Mouse (Mus musculus) liver, embryonic 15.5 days (tissue): ENCODE data around the gene Cyb5rl. TPM values are rescaled to one million over a fixed set of nuclear protein-coding genes. Genes with fewer than 3 reads are reported as not detected.

Source experiments
- ATAC-seq: fragments of 200-750 bp; cut with Nextera tagmentation; 2 replicates; pipeline ENCODE4 v1.8.0; 2017; ENCODE audit warnings: moderate number of reproducible peaks, mild to moderate bottlenecking, moderate library complexity; ENCODE audit not compliant: insufficient read depth
- H3K27ac ChIP-seq: fragments of 300-500 bp; sonication (generic); replicated peaks from 2 replicates; pipeline ENCODE4 v1.5.1; 2015; ENCODE audit warnings: mild to moderate bottlenecking, inconsistent platforms
- H3K27me3 ChIP-seq: fragments of 300-500 bp; sonication (generic); 2 replicates; pipeline ENCODE4 v1.6.1; 2015; ENCODE audit warnings: mild to moderate bottlenecking, inconsistent platforms
- H3K36me3 ChIP-seq: fragments of 300-500 bp; sonication (generic); replicated peaks from 2 replicates; pipeline ENCODE4 v1.6.1; 2015; ENCODE audit warnings: moderate library complexity, mild to moderate bottlenecking, inconsistent platforms
- H3K4me1 ChIP-seq: fragments of 300-500 bp; sonication (generic); replicated peaks from 2 replicates; pipeline ENCODE4 v1.6.1; 2015; ENCODE audit warnings: inconsistent platforms
- H3K4me2 ChIP-seq: fragments of 300-500 bp; sonication (generic); 2 replicates; pipeline ENCODE4 v1.6.1; 2015; ENCODE audit warnings: moderate library complexity, mild to moderate bottlenecking, inconsistent platforms
- H3K4me3 ChIP-seq: fragments of 300-500 bp; sonication (generic); replicated peaks from 2 replicates; pipeline ENCODE4 v1.5.1; 2015; ENCODE audit warnings: mild to moderate bottlenecking, inconsistent platforms
- H3K9ac ChIP-seq: fragments of 300-500 bp; sonication (generic); 2 replicates; pipeline ENCODE4 v1.6.1; 2015; ENCODE audit warnings: moderate library complexity, mild to moderate bottlenecking, inconsistent platforms
- H3K9me3 ChIP-seq: fragments of 300-500 bp; sonication (generic); replicated peaks from 2 replicates; pipeline ENCODE4 v1.6.1; 2016; ENCODE audit warnings: inconsistent platforms
- WGBS: fragments of 180-500 bp; shearing (Covaris S2); methylation state at CpG from one replicate; pipeline ENCODE4 v1.1.7; 2015; ENCODE audit warnings: mixed read lengths; ENCODE audit not compliant: insufficient replicate concordance; 5-methylcytosine and 5-hydroxymethylcytosine counted together
- polyA plus RNA-seq: library from polyadenylated mRNA; unstranded; fragments of >200 nt; fragmentation: Nextera tagmentation; extraction: Ambion mirVana; gene quantifications from 2 replicates; pipeline ENCODE4 v1.2.1, GENCODE M21; 2015

Gene Cyb5rl
- polyA plus RNA-seq, 1 experiment from 2014 or later = 1.4 TPM

DNA sequence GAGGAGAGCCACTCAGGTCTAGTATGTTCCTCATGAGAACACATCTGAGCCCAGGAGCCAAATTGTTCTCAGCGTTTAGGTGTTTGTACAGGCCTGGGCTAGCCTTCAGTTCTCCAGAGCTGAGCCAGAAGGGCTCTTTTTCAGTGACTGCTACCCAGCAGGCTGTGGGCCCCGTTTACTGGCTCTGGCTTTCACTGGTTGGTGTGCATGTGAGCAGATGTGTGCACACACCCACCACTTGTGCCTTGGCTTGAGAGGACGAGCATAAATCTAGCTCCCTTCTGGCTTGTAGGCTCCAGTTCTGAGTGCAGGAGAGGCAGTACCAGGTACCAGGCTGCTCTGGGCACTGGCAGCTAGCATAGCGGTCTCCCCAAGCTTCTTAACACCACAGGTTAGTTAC, 28.5 kb upstream of the Cyb5rl start:
- peaks cover 89% of the 10 kb centered on the region for H3K36me3 ChIP-seq
- no peak overlapping the region for H3K4me3 ChIP-seq
- no peak for ATAC-seq
- H3K9me3 ChIP-seq = no peaks in the 10 kb centered on the region
- no peak overlapping the region for H3K9ac ChIP-seq
- H3K4me1 ChIP-seq = no peaks in the 10 kb centered on the region
- no peaks in the 10 kb centered on the region for H3K27me3 ChIP-seq
- no peak overlapping the region for H3K27ac ChIP-seq
- no peak overlapping the region for H3K4me2 ChIP-seq
- WGBS = 83% methylated on average over 4 of the region's 4 CpGs

DNA sequence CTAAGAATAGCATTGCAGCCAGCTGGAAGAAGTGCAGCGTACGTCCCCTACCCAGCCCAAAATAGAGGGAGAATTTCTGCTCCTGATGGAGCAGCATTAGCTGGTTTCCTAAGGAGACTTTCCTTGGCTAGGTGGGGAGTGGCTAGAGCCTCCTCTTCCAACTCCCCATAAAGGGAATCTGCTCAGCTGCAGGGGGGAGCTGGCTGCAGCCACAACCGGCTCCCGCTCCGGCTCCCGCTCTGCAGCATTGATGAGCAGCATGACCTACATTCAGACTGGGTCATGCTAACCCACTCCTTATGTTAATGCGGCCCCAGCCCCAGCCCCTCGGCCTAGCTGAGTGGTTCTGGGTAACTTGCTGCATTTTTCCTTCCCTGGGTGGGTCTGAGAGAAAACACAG, 27.5 kb upstream of the Cyb5rl start:
- peaks cover 90% of the 10 kb centered on the region for H3K36me3 ChIP-seq
- 85% methylated on average over 8 of the region's 8 CpGs for WGBS
- H3K9me3 ChIP-seq = no peaks in the 10 kb centered on the region
- no peaks in the 10 kb centered on the region for H3K27me3 ChIP-seq
- no peak overlapping the region for H3K9ac ChIP-seq
- no peak overlapping the region for H3K4me2 ChIP-seq
- ATAC-seq = no peak
- no peak overlapping the region for H3K27ac ChIP-seq
- no peak overlapping the region for H3K4me3 ChIP-seq
- H3K4me1 ChIP-seq = no peaks in the 10 kb centered on the region

DNA sequence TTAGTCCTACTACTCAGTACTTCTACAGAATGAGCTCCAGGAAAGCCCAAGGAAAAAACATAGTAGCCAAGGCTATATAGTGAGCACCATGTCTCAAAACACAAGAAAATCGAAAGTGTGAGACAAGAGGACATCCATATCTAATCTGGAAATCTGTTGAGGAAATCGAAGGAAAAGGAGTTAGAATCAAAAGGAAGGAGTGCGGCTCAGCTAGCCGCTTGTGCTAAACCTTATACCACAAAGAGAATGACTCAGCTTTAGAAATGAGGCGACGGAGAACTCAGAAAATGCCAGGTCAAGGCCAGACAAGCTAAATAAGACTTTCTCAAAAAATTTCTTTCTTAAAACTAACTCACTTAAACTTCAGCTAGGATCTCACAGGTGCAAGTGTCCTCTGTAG, 24.5 kb upstream of the Cyb5rl start:
- WGBS = 56% methylated on average over 6 of the region's 6 CpGs
- no peaks in the 10 kb centered on the region for H3K4me1 ChIP-seq
- ATAC-seq = no peak
- H3K4me2 ChIP-seq = no peak overlapping the region
- H3K4me3 ChIP-seq = no peak overlapping the region
- H3K9ac ChIP-seq = no peak overlapping the region
- peaks cover 95% of the 10 kb centered on the region for H3K36me3 ChIP-seq
- H3K27ac ChIP-seq = no peak overlapping the region
- no peaks in the 10 kb centered on the region for H3K9me3 ChIP-seq
- no peaks in the 10 kb centered on the region for H3K27me3 ChIP-seq

DNA sequence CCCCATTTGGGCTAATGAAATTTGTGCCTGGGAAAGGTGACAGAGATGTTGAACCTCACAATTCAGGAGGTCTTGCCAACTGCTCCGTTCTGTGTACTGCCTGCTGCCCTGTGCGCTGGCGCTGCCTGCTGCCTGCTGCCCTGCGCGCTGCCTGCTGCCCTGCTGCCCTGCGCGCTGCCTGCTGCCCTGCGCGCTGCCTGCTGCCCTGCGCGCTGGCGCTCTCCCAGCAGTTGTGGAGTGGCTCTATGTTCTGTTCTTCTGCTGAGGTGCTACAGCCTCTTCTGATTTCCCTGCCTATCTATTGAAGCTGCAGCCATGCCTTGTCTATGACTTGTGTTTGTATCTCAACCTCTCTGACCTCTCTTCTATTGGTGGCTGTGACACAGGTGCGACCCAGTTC, 21.6 kb upstream of the Cyb5rl start:
- no peak overlapping the region for H3K4me2 ChIP-seq
- 96% methylated on average over 13 of the region's 13 CpGs for WGBS
- ATAC-seq = no peak

DNA sequence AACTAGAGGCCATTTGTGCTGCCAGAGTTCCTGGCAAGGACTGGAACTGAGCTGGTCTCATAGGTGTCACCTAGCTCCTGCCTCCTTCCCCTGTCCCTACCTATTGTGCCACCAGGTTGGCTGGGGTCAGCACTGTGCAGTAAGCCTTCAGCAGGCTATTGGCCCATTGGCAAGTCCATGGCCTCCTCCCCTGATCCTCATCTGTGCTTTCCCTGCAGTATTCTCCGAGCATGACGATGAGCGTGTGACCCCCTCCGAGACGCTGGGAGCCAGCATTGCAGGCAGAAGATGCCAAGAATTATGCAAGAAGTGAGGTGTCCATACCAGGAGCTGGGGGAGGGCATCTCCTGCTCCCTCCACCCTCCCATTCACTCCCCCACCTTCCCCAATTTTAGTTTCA, 19.0 kb upstream of the Cyb5rl start:
- Histone ChIP-seq H3K4me2 (no peak overlapping the region), H3K4me1 (no peaks in the 10 kb centered on the region), H3K9me3 (no peaks in the 10 kb centered on the region), H3K9ac (no peak overlapping the region), H3K27me3 (no peaks in the 10 kb centered on the region), H3K36me3 (peaks cover 65% of the 10 kb centered on the region), H3K4me3 (no peak overlapping the region), H3K27ac (no peak overlapping the region)
- ATAC-seq = no peak
- 89% methylated on average over 5 of the region's 5 CpGs for WGBS

More for the DNA sequence above, 21.6 kb upstream of the Cyb5rl start:
- H3K4me3 ChIP-seq = no peak overlapping the region
- peaks cover 90% of the 10 kb centered on the region for H3K36me3 ChIP-seq
- H3K9me3 ChIP-seq = no peaks in the 10 kb centered on the region
- H3K4me1 ChIP-seq = no peaks in the 10 kb centered on the region
- no peaks in the 10 kb centered on the region for H3K27me3 ChIP-seq
- H3K27ac ChIP-seq = no peak overlapping the region
- H3K9ac ChIP-seq = no peak overlapping the region

DNA sequence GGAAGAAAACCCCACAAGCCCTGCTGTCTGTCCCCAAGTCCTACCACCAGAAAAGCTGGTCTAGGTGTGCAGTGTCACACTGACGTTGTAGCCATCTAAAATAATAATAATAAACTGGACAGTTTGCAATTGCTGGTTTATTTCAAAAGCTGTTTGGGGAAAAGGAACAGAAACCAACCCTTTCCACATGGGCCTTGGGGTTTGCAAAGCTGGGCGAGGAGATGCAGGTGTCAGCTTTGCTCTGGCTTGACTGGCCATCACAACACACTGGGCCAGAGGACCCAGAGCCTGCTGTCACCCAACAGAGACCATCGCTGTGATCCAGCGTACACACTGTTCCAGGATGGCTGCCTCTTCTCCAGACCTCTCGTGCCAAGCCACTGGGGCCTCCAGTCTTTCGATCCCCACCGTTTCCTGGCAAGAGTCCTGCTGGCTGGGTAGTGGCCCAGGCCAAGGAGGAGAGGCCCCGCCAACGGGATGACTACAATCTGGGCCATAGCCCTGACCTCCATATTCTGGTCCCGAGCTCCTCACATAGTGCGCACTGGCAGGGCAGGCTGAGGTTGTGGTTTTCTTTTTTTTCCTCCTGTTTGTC, 18.1 kb upstream of the Cyb5rl start:
- Histone ChIP-seq H3K9ac (no peak overlapping the region), H3K4me2 (no peak overlapping the region), H3K27ac (no peak overlapping the region), H3K27me3 (no peaks in the 10 kb centered on the region), H3K36me3 (peaks cover 60% of the 10 kb centered on the region), H3K9me3 (no peaks in the 10 kb centered on the region), H3K4me1 (no peaks in the 10 kb centered on the region), H3K4me3 (no peak overlapping the region)
- ATAC-seq = no peak
- WGBS = 83% methylated on average over 11 of the region's 11 CpGs

DNA sequence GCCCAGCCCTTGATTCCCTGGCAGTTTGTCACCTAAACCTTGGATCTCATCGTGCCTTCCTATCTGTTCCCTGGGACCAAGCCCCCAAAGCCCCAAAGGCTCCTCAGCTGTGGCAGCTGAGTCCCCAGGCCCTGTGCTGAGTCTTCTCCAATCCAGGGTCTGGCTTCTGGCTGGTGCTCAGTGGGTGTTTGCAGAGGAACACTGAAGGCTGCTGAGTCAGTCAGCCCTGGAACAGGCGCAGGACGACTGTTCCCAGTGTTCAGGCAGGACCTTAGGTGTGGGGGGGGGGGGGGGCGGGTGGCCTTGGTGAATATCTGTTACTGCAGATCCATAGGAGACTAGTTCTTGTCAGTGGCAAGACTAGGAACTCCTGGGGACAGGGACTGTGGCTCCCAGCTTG, 14.9 kb upstream of the Cyb5rl start:
- H3K4me3 ChIP-seq = no peak overlapping the region
- no peaks in the 10 kb centered on the region for H3K9me3 ChIP-seq
- H3K27me3 ChIP-seq = no peaks in the 10 kb centered on the region
- peaks cover 34% of the 10 kb centered on the region for H3K36me3 ChIP-seq
- no peaks in the 10 kb centered on the region; the same call in 1 of the 2 replicates for H3K4me1 ChIP-seq
- H3K27ac ChIP-seq = no peak overlapping the region
- WGBS = 53% methylated on average over 4 of the region's 4 CpGs
- no peak for ATAC-seq
- H3K4me2 ChIP-seq = no peak overlapping the region
- no peak overlapping the region for H3K9ac ChIP-seq

DNA sequence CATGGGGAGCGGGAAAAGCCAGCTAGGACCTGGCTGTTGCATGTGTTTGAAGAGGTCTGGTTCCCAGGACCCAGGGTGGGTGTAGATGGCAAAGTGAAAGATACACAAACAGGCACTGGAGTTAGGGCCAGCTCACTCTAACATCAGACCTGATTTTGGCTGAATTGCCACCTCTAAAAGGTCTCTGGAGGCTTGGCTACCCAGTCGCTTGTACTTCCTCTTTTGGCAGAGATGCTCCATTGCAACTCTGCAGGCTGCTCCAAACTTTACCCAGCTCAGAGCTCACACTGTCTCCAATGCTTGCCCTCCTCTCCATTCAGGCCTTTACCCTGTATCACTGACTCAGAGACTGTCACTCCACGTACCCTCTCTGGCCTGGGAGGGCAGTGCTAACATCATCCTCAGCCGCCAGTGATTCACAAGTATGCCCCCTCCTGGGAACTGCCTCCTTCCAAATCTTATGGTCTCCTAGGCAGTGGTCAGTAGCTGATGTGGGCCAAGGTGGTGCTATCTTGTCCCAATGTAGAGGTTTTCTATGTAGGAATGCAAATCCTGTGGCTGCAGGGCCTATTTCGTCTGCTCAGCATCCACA, 13.7 kb upstream of the Cyb5rl start:
- Histone ChIP-seq H3K27ac (no peak overlapping the region), H3K4me1 (no peaks in the 10 kb centered on the region; the same call in 1 of the 2 replicates), H3K9me3 (no peaks in the 10 kb centered on the region), H3K4me3 (no peak overlapping the region), H3K27me3 (no peaks in the 10 kb centered on the region), H3K36me3 (peaks cover 34% of the 10 kb centered on the region), H3K4me2 (no peak overlapping the region), H3K9ac (no peak overlapping the region)
- no peak for ATAC-seq
- 49% methylated on average over 5 of the region's 5 CpGs for WGBS

DNA sequence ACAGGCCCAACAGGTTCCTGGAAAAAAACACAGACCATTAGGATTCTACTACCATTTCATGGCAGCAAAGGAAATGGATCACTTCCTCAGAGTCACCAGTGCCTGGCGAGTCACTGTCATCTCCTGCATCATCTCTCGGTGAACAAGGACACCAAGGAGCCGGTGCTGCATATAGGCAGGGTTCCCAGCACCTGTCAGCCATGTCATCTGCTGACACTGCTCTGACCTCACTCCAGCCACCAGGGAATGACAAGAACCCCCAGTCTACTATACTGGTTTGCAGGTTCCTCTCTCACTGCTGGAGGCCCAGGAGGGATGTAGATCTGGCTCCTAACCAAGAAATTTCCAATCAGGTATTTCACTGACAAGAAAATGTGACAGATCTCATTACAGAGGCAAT, 10.7 kb upstream of the Cyb5rl start:
- H3K27ac ChIP-seq = no peak overlapping the region
- H3K36me3 ChIP-seq = peaks cover 45% of the 10 kb centered on the region
- no peaks in the 10 kb centered on the region for H3K9me3 ChIP-seq
- WGBS = 78% methylated on average over 3 of the region's 3 CpGs
- H3K4me3 ChIP-seq = no peak overlapping the region
- no peaks in the 10 kb centered on the region; the same call in 1 of the 2 replicates for H3K4me1 ChIP-seq
- no peak overlapping the region for H3K9ac ChIP-seq
- no peak overlapping the region for H3K4me2 ChIP-seq
- H3K27me3 ChIP-seq = no peaks in the 10 kb centered on the region
- no peak for ATAC-seq

DNA sequence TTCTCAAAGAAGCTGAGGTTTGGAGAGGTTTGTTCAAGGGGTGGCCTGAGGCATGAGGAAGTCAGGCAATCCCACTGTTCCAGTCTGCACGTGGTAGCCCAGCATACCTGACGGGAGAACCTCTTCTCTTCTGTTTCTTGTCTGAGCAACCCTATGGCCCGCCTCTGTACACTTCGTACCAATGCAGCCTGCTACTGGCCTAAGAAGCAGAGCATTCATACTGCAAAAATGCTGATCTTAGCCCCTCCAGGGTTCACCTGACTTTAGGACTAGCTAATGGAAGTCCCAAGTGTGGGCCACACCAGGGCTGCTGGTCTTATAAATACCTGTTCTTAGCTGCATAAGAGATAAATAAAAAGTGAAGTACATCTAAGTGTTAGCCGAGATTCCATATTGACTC, 8.4 kb upstream of the Cyb5rl start:
- no peak overlapping the region for H3K27ac ChIP-seq
- 69% methylated on average over 5 of the region's 5 CpGs for WGBS

DNA sequence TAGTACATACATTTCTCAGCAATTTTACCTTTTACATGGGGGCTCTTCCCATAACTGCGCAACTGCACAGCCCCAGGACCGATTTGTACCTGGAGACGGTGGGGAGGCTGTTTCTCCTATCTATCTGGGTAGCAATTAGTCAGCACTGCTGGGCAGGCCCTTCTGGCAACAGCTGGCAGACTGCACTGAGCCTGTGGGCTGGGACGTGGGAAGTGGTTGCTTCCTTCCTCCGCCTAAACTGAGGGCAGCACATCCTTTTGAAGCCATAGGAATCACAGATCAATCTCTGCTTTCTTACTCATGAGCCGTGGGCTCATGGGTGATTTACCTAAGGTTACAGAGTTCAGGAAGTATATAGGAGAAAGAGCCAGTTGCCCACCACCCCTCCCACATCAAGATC, 8.0 kb upstream of the Cyb5rl start:
- no peak overlapping the region for H3K4me3 ChIP-seq
- H3K27me3 ChIP-seq = no peaks in the 10 kb centered on the region
- WGBS = 50% methylated on average over 6 of the region's 6 CpGs
- H3K9me3 ChIP-seq = no peaks in the 10 kb centered on the region
- H3K9ac ChIP-seq = no peak overlapping the region
- no peak for ATAC-seq
- H3K36me3 ChIP-seq = peaks cover 69% of the 10 kb centered on the region
- no peaks in the 10 kb centered on the region; the same call in 1 of the 2 replicates for H3K4me1 ChIP-seq
- no peak overlapping the region for H3K27ac ChIP-seq
- H3K4me2 ChIP-seq = no peak overlapping the region

More for the DNA sequence above, 8.4 kb upstream of the Cyb5rl start:
- Histone ChIP-seq H3K4me1 (no peaks in the 10 kb centered on the region; the same call in 1 of the 2 replicates), H3K4me2 (no peak overlapping the region), H3K9ac (no peak overlapping the region), H3K36me3 (peaks cover 65% of the 10 kb centered on the region), H3K9me3 (no peaks in the 10 kb centered on the region), H3K27me3 (no peaks in the 10 kb centered on the region), H3K4me3 (no peak overlapping the region)
- ATAC-seq = no peak

DNA sequence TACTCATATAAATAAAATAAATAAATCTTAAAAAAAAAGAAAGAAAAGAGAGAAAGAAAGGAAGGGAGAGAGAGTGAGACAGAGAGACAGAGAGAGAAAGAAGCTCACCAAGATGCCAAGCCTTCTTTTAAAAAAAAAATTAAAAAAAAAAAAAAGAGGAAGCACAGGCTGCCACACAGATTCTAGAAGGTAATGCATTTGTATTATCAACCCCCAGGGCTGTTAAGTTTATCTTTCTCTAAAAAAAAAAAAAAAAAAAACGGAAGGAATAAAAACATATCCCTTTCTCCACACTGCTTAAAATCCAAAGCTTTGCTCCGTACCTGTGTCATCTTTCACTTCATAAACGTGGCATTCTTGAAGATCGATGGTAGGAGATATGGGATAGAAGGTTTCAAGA, 5.2 kb upstream of the Cyb5rl start:
- Histone ChIP-seq H3K27me3 (no peaks in the 10 kb centered on the region), H3K4me2 (no peak overlapping the region), H3K36me3 (peaks cover 74% of the 10 kb centered on the region), H3K4me3 (no peak overlapping the region), H3K9me3 (no peaks in the 10 kb centered on the region), H3K9ac (no peak overlapping the region), H3K4me1 (peaks cover 19% of the 10 kb centered on the region), H3K27ac (no peak overlapping the region)
- 79% methylated on average over 4 of the region's 4 CpGs for WGBS
- ATAC-seq = no peak
